Mouse (Mus musculus) adrenal gland, adult 2 months (tissue): Measurements from ENCODE around the gene Sct. TPM values are rescaled to one million over a fixed set of nuclear protein-coding genes. Genes with fewer than 3 reads are reported as not detected.

Experiments used
- DNase-seq: peaks from one replicate; pipeline ENCODE4 v3.0.0; 2021
- polyA plus RNA-seq: library from polyadenylated mRNA; depleted of rRNA; stranded (reverse); fragments of >200 nt; gene quantifications from 2 replicates; pipeline ENCODE4 v1.2.3, GENCODE M21; 2012; rRNA removed
- total RNA-seq, 2 experiments: library from RNA; stranded (reverse); gene quantifications; 2 replicates each; pipeline ENCODE4 v1.2.3; 2021

Sct gene
- total and polyA plus RNA-seq, 3 experiments, result 0.93 TPM; not detected in 2

- DNase-seq, result no peak
Observed at GRCm38 (mm10) chr7:141229702-141230101, 49.2 kb downstream of the Sct start.

Other genes with a start within 250 kb of the Sct start
- 1 to 10 TPM; 1.4 to 3.0 TPM for gene B4galnt4, start 218.0 kb downstream of the Sct start, total RNA-seq
- gene B4galnt4, start 218.0 kb downstream of the Sct start, polyA plus RNA-seq, result 1.7 and 5.1 TPM in 2 replicates
- 1 to 10 TPM in 1 of 2 experiments, under 1 TPM in 1; 0.89 to 1.5 TPM for gene Pkp3, start 200.9 kb downstream of the Sct start, total RNA-seq
- 0.68 and 1.4 TPM in 2 replicates for gene Pkp3, start 200.9 kb downstream of the Sct start, polyA plus RNA-seq
- gene Sigirr, start 178.6 kb downstream of the Sct start, total RNA-seq, result 1 to 10 TPM; 2.8 to 5.3 TPM
- gene Sigirr, start 178.6 kb downstream of the Sct start, polyA plus RNA-seq, result 6.7 and 8.7 TPM in 2 replicates
- gene Ano9, start 161.3 kb downstream of the Sct start, total RNA-seq, result under 1 TPM in 1 of 2 experiments, not detected in 1; 0.17 TPM
- 0.17 and 0.25 TPM in 2 replicates for gene Ano9, start 161.3 kb downstream of the Sct start, polyA plus RNA-seq
- 10 to 100 TPM; 27.7 to 37.9 TPM for gene Ptdss2, start 156.8 kb downstream of the Sct start, total RNA-seq
- gene Ptdss2, start 156.8 kb downstream of the Sct start, polyA plus RNA-seq, result 38.2 and 41.7 TPM in 2 replicates
- gene Rnh1, start 106.3 kb downstream of the Sct start, total RNA-seq, result 100 to 1,000 TPM; 301 to 302 TPM
- gene Rnh1, start 106.3 kb downstream of the Sct start, polyA plus RNA-seq, result 214 and 394 TPM in 2 replicates
- 10 to 100 TPM; 65.5 to 99.1 TPM for gene Hras, start 85.1 kb downstream of the Sct start, total RNA-seq
- gene Hras, start 85.1 kb downstream of the Sct start, polyA plus RNA-seq, result 41.8 and 47.1 TPM in 2 replicates
- 1 to 10 TPM; 6.3 to 8.0 TPM for gene Lrrc56, start 85.0 kb downstream of the Sct start, total RNA-seq
- gene Lrrc56, start 85.0 kb downstream of the Sct start, polyA plus RNA-seq, result 8.0 and 8.7 TPM in 2 replicates
- gene Lmntd2, start 65.1 kb downstream of the Sct start, total RNA-seq, result under 1 TPM; 0.17 TPM
- gene Lmntd2, start 65.1 kb downstream of the Sct start, polyA plus RNA-seq, result 0.81 and 1.2 TPM in 2 replicates
- gene Rassf7, start 63.3 kb downstream of the Sct start, total RNA-seq, result 1 to 10 TPM; 2.0 to 6.0 TPM
- 14.1 and 18.1 TPM in 2 replicates for gene Rassf7, start 63.3 kb downstream of the Sct start, polyA plus RNA-seq
- gene Phrf1, start 50.3 kb downstream of the Sct start, total RNA-seq, result 10 to 100 TPM; 61.0 to 64.5 TPM
- gene Phrf1, start 50.3 kb downstream of the Sct start, polyA plus RNA-seq, result 23.5 and 33.7 TPM in 2 replicates
- 10 to 100 TPM in 1 of 2 experiments, 1 to 10 TPM in 1; 7.4 to 12.2 TPM for gene Irf7, start 12.7 kb downstream of the Sct start, total RNA-seq
- gene Irf7, start 12.7 kb downstream of the Sct start, polyA plus RNA-seq, result 155 and 171 TPM in 2 replicates
- gene Cdhr5, start 2.3 kb downstream of the Sct start, total RNA-seq, result 10 to 100 TPM in 1 of 2 experiments, 1 to 10 TPM in 1; 1.9 to 17.1 TPM
- 9.0 and 18.5 TPM in 2 replicates for gene Cdhr5, start 2.3 kb downstream of the Sct start, polyA plus RNA-seq
- under 1 TPM in 1 of 2 experiments, not detected in 1; 0.31 TPM for gene Drd4, start 12.9 kb upstream of the Sct start, total RNA-seq
- 0.62 and 12.1 TPM in 2 replicates for gene Drd4, start 12.9 kb upstream of the Sct start, polyA plus RNA-seq
- gene Deaf1, start 48.6 kb upstream of the Sct start, total RNA-seq, result 10 to 100 TPM; 27.8 to 30.5 TPM
- 18.7 and 34.4 TPM in 2 replicates for gene Deaf1, start 48.6 kb upstream of the Sct start, polyA plus RNA-seq
- 10 to 100 TPM; 26.9 to 34.8 TPM for gene Tmem80, start 48.6 kb upstream of the Sct start, total RNA-seq
- gene Tmem80, start 48.6 kb upstream of the Sct start, polyA plus RNA-seq, result 32.7 and 33.5 TPM in 2 replicates
- gene Eps8l2, start 59.7 kb upstream of the Sct start, total RNA-seq, result 1 to 10 TPM; 2.7 to 3.0 TPM
- gene Eps8l2, start 59.7 kb upstream of the Sct start, polyA plus RNA-seq, result 2.6 and 3.8 TPM in 2 replicates
- 100 to 1,000 TPM; 640 to 700 TPM for gene Taldo1, start 113.1 kb upstream of the Sct start, total RNA-seq
- gene Taldo1, start 113.1 kb upstream of the Sct start, polyA plus RNA-seq, result 260 and 309 TPM in 2 replicates
- 10 to 100 TPM; 29.7 to 41.1 TPM for gene Gatd1, start 135.0 kb upstream of the Sct start, total RNA-seq
- 49.5 and 58.2 TPM in 2 replicates for gene Gatd1, start 135.0 kb upstream of the Sct start, polyA plus RNA-seq
- gene Cend1, start 150.4 kb upstream of the Sct start, total RNA-seq, result 1 to 10 TPM; 1.6 to 2.8 TPM
- 1.00 and 1.2 TPM in 2 replicates for gene Cend1, start 150.4 kb upstream of the Sct start, polyA plus RNA-seq
- 100 to 1,000 TPM; 125 to 172 TPM for gene Slc25a22, start 158.8 kb upstream of the Sct start, total RNA-seq
- 234 and 236 TPM in 2 replicates for gene Slc25a22, start 158.8 kb upstream of the Sct start, polyA plus RNA-seq
- 1 to 10 TPM; 1.4 to 1.5 TPM for gene Pidd1, start 164.9 kb upstream of the Sct start, total RNA-seq
- gene Pidd1, start 164.9 kb upstream of the Sct start, polyA plus RNA-seq, result 9.2 and 11.2 TPM in 2 replicates
- 1,000 to 10,000 TPM in 1 of 2 experiments, 100 to 1,000 TPM in 1; 577 to 1,228 TPM for gene Rplp2, start 168.2 kb upstream of the Sct start, total RNA-seq
- gene Rplp2, start 168.2 kb upstream of the Sct start, polyA plus RNA-seq, result 207 and 254 TPM in 2 replicates
- 1,000 to 10,000 TPM in 1 of 2 experiments, 100 to 1,000 TPM in 1; 905 to 1,265 TPM for gene Pnpla2, start 176.1 kb upstream of the Sct start, total RNA-seq
- 1,146 and 1,725 TPM in 2 replicates for gene Pnpla2, start 176.1 kb upstream of the Sct start, polyA plus RNA-seq
- gene Cracr2b, start 182.0 kb upstream of the Sct start, total RNA-seq, result 10 to 100 TPM; 10.3 to 12.4 TPM
- gene Cracr2b, start 182.0 kb upstream of the Sct start, polyA plus RNA-seq, result 42.0 and 54.5 TPM in 2 replicates
- gene Cd151, start 188.3 kb upstream of the Sct start, total RNA-seq, result 100 to 1,000 TPM; 325 to 452 TPM
- 899 and 918 TPM in 2 replicates for gene Cd151, start 188.3 kb upstream of the Sct start, polyA plus RNA-seq
- 100 to 1,000 TPM in 1 of 2 experiments, 10 to 100 TPM in 1; 84.4 to 140 TPM for gene Polr2l, start 196.0 kb upstream of the Sct start, total RNA-seq
- gene Polr2l, start 196.0 kb upstream of the Sct start, polyA plus RNA-seq, result 68.5 and 71.0 TPM in 2 replicates
- gene Tspan4, start 196.1 kb upstream of the Sct start, total RNA-seq, result 100 to 1,000 TPM in 1 of 2 experiments, 10 to 100 TPM in 1; 47.8 to 125 TPM
- gene Tspan4, start 196.1 kb upstream of the Sct start, polyA plus RNA-seq, result 227 and 256 TPM in 2 replicates